Mouse (Mus musculus) activated CD4-positive, CD25-positive, alpha-beta regulatory T cell (primary cell): ENCODE results near the gene Ctsll3. TPM values are rescaled to one million over a fixed set of nuclear protein-coding genes. Genes with fewer than 3 reads are reported as not detected.

Source experiments
- polyA plus RNA-seq, 2 experiments: library from polyadenylated mRNA; unstranded; fragments of 100-300 nt; shearing (Covaris generic); gene quantifications; one replicate each; pipeline ENCODE4 v1.2.1; 2017

Ctsll3 gene
- polyA plus RNA-seq = not detected

GRCm38 (mm10) chr13:60802749-60803148 lies at the start of gene Ctsll3:
Gene Ctsll3 (minus strand): TSS chr13:60802849.

GRCm38 (mm10) chr13:60786264-60786663 lies 16.4 kb downstream of the Ctsll3 start, which contains the start of gene BC051665:
Gene BC051665 (minus strand): TSS chr13:60786364.

Other genes starting within 250 kb of the Ctsll3 start
- 1 to 10 TPM in 1 of 2 experiments, under 1 TPM in 1; 0.37 to 3.6 TPM for gene Dapk1, start 200.9 kb downstream of the Ctsll3 start, polyA plus RNA-seq
- gene BC051665, start 16.5 kb downstream of the Ctsll3 start, polyA plus RNA-seq = under 1 TPM in 1 of 2 experiments, not detected in 1; 0.12 TPM
- 1 to 10 TPM; 1.3 to 3.0 TPM for gene 4930486L24Rik, start 61.6 kb upstream of the Ctsll3 start, polyA plus RNA-seq
- not detected for gene Gm49392, start 94.0 kb upstream of the Ctsll3 start, polyA plus RNA-seq
- 1 to 10 TPM; 6.0 to 8.7 TPM for gene Ctla2b, start 94.6 kb upstream of the Ctsll3 start, polyA plus RNA-seq
- not detected for gene Tpbpb, start 102.0 kb upstream of the Ctsll3 start, polyA plus RNA-seq
- gene Gm49393, start 132.7 kb upstream of the Ctsll3 start, polyA plus RNA-seq = not detected
- under 1 TPM in 1 of 2 experiments, not detected in 1; 0.48 TPM for gene Gm49391, start 133.7 kb upstream of the Ctsll3 start, polyA plus RNA-seq
- 10 to 100 TPM; 43.9 to 62.3 TPM for gene Ctla2a, start 133.8 kb upstream of the Ctsll3 start, polyA plus RNA-seq
- gene Tpbpa, start 139.1 kb upstream of the Ctsll3 start, polyA plus RNA-seq = not detected
- not detected for gene Ctsj, start 203.1 kb upstream of the Ctsll3 start, polyA plus RNA-seq
- gene Ctsq, start 237.8 kb upstream of the Ctsll3 start, polyA plus RNA-seq = not detected